Mouse (Mus musculus): ENCODE data around the gene 3110009E18Rik. TPM values are rescaled to one million over a fixed set of nuclear protein-coding genes. Genes with fewer than 3 reads are reported as not detected.
"Not testable (repeated sequence)": the region's sequence is repeated elsewhere in the genome, so short reads cannot be mapped to it uniquely, and the experiment has no call there.

3110009E18Rik gene
- polyA plus RNA-seq, 1 experiment from 2014 or later, result 20.7 TPM

DNA sequence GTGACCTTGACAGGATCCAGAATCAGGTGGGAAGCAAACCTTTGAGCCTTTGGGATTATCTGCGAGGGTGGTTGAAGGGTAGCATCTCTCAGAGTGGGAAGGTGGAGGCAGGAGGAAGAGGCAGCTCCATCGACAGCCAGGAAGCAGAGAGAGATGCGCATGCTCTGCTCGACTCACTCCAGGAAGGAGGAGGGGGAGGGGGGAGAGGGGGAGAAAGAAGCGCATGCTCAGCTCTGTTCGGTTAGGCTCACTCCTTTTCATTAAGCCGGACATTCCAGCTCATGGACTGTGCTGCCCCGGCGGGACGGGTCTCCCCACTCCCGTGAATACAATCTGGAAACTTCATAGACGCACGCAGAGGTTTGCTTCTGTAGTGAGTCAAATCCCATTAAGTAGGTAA is 34.3 kb upstream of the 3110009E18Rik start:
- Histone ChIP-seq H3K27me3 (replicated peaks; ENCODE audit: low read depth, poor library complexity, severe bottlenecking) (no peaks in the 10 kb centered on the region), H3K4me3 (no peak overlapping the region), H3K27ac (replicated peaks) (no peak overlapping the region), H3K4me1 (peaks cover 33% of the 10 kb centered on the region), H3K9me3 (no peaks in the 10 kb centered on the region), H3K36me3 (replicated peaks) (no peaks in the 10 kb centered on the region)
- 77% methylated on average over 13 of the region's 13 CpGs for WGBS
- peak; percentile 21 for DNase-seq (ENCODE audit: low spot score)

DNA sequence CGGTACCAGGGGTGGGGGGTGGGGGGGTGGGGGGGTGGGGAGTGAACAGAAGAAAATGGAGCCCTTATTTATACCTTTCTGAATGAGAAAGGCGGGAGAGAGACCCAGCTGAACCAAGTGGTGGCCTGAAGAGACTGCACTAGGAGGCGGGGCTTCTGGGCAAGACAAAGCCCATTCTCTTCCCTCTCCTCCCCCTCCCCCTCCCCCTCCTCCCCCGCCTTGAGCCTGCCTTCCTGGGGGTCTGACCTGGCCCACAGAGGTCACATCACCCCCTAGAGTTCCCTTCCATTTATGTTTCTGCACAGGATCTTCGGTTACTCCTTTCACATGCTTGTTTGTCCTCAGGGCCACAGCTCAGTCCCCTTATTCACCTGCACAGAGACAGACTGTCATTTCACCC is 31.8 kb upstream of the 3110009E18Rik start:
- no peak overlapping the region; the same call in 1 of the 2 replicates for H3K27ac ChIP-seq (replicated peaks)
- no peak overlapping the region for H3K4me3 ChIP-seq
- H3K27me3 ChIP-seq (replicated peaks; ENCODE audit: low read depth, poor library complexity, severe bottlenecking), result no peaks in the 10 kb centered on the region
- DNase-seq (ENCODE audit: low spot score), result peak; percentile 44
- H3K36me3 ChIP-seq (replicated peaks), result no peaks in the 10 kb centered on the region
- H3K9me3 ChIP-seq, result no peaks in the 10 kb centered on the region
- peaks cover 17% of the 10 kb centered on the region for H3K4me1 ChIP-seq
- 2% methylated on average over 5 of the region's 5 CpGs for WGBS

DNA sequence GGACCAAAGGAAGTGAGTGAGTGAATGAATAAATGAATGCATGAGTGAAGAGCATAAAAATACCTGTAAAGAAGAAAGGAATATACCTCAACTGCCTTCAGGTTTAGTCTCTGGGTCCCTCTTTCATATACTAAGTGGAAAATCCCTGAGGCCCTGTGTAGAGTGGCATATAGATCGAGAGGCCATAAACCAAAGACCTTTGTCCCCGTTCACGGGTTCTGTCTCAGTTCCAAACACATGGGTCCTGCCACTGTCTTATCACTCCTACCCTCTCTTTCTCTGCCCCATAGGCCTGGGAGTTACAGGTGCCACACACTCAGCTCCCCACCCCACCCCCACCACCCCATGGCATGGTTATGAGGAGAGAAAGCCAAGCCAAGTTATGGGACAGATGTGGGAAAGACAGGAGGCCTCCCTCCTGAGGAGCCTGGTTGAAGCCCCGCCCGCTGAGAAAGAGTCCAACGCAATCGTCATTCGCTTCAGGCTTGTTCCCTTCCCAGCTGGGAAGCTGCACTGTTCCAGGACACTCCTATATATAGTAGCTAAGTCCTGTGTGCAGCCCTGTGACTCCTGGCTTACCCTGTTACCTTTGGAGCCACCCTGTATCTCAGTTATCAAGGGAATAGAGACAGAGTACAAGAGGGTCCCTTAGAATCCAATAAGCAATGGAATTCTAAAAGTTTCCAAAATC is 30.0 kb upstream of the 3110009E18Rik start:
- H3K9me3 ChIP-seq, result no peaks in the 10 kb centered on the region
- DNase-seq (ENCODE audit: low spot score), result no peak
- 79% methylated on average over 8 of the region's 8 CpGs for WGBS

DNA sequence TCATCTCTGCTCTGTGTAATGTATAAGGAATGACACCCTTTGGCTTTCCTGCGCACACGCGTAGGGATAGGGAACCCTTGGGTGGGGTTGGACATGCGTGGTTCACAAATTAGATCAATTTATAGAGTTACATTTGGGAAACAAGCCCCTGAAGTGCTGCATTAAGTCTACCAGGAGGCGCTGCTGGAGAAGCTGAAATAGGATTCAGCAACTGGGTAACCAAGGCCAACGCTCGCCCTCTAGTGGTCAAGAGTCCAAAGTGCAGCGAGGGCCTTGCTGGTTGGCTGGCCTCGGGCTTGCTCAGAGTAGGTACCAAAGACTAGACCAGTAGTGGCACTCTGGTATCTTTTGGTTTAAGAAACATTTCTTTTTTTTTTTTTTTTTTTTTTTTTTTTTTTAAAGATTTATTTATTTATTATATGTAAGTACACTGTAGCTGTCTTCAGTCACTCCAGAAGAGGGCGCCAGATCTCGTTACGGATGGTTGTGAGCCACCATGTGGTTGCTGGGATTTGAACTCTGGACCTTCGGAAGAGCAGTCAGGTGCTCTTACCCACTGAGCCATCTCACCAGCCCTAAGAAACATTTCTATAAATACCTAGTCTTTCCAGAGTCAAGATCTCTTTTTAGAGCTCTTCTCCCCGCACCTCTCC is 27.4 kb upstream of the 3110009E18Rik start:
- DNase-seq (ENCODE audit: low spot score), result peak; percentile 86
- not testable (repeated sequence) for H3K27me3 ChIP-seq (replicated peaks; ENCODE audit: low read depth, poor library complexity, severe bottlenecking); H3K9me3 ChIP-seq; H3K27ac ChIP-seq (replicated peaks); H3K4me3 ChIP-seq; H3K36me3 ChIP-seq (replicated peaks)
- peaks cover 10% of the 10 kb centered on the region for H3K4me1 ChIP-seq
- WGBS, result 58% methylated on average over 13 of the region's 14 CpGs

More for the DNA sequence above, 30.0 kb upstream of the 3110009E18Rik start:
- Histone ChIP-seq H3K27ac (replicated peaks) (no peak overlapping the region), H3K36me3 (replicated peaks) (no peaks in the 10 kb centered on the region), H3K4me1 (peaks cover 16% of the 10 kb centered on the region), H3K27me3 (replicated peaks; ENCODE audit: low read depth, poor library complexity, severe bottlenecking) (no peaks in the 10 kb centered on the region), H3K4me3 (no peak overlapping the region)

DNA sequence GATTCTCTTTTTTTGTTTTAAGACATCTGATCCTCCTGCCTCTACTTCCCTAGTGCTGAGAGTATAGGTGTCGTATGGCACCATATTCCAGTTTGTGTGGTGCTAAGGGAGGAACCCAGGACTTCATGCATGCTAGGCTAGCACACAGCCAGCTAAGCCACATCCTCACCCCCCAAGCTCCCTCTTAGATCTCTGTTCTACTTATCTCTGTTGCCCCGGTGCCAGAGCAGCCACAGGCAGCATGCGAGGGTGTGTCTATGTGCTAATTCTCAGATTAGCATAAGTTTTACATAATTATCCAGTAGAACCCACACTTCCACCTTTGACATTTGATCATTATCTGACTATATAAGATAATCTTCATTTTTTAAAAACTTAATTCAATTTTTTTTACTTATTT is 26.1 kb upstream of the 3110009E18Rik start:
- 81% methylated on average over 3 of the region's 3 CpGs for WGBS
- no peak for DNase-seq (ENCODE audit: low spot score)
- Histone ChIP-seq H3K4me3 (no peak overlapping the region), H3K36me3 (replicated peaks) (no peaks in the 10 kb centered on the region), H3K27ac (replicated peaks) (no peak overlapping the region), H3K27me3 (replicated peaks; ENCODE audit: low read depth, poor library complexity, severe bottlenecking) (no peaks in the 10 kb centered on the region), H3K9me3 (no peaks in the 10 kb centered on the region), H3K4me1 (no peaks in the 10 kb centered on the region)

DNA sequence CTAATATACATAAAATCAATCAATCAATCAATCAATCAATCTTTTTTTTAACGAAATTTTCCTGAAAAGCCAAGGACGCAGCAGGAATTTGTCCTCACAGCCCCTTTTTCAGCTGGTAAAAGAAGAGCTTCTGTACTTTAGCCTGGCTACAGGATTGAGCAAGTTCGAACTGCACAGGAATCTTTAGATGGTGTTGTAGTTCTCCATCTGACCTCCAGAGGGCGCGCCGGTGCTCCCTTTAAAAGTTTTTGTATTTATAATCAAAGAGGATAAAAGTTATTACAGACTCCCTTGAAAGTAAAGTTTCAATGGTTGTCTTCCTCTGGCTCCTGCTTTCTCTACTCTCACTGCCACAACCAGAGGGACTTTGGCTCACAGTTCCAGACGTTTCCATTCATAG is 22.7 kb upstream of the 3110009E18Rik start:
- H3K4me3 ChIP-seq, result no peak overlapping the region
- H3K9me3 ChIP-seq, result no peaks in the 10 kb centered on the region
- peak; percentile 60 for DNase-seq (ENCODE audit: low spot score)
- H3K4me1 ChIP-seq, result no peaks in the 10 kb centered on the region
- H3K27ac ChIP-seq (replicated peaks), result no peak overlapping the region
- no peaks in the 10 kb centered on the region for H3K27me3 ChIP-seq (replicated peaks; ENCODE audit: low read depth, poor library complexity, severe bottlenecking)
- 15% methylated on average over 7 of the region's 7 CpGs for WGBS
- H3K36me3 ChIP-seq (replicated peaks), result no peaks in the 10 kb centered on the region

DNA sequence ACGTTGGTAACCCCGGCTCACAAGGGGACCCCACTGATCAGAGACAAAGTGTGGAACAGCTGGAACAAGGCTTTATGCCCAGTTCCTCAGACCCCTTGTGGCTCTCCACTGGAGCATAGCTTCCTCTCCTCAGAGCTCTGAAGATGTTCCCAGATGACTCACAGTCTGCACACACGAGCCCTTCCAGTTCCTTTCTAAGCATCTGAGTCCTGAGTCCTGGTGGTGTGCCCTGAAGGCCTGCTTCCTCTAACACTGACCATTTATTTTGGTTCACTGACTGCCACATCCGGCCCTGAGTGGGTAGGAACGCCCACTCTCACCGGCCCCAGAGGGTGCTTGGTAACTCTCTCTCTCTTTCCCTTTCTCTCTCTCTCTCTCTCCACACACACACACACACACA is 21.5 kb upstream of the 3110009E18Rik start:
- WGBS, result 60% methylated on average over 6 of the region's 6 CpGs
- no peak for DNase-seq (ENCODE audit: low spot score)
- Histone ChIP-seq H3K4me3 (no peak overlapping the region), H3K27me3 (replicated peaks; ENCODE audit: low read depth, poor library complexity, severe bottlenecking) (no peaks in the 10 kb centered on the region), H3K36me3 (replicated peaks) (no peaks in the 10 kb centered on the region), H3K4me1 (no peaks in the 10 kb centered on the region), H3K9me3 (no peaks in the 10 kb centered on the region), H3K27ac (replicated peaks) (no peak overlapping the region; the same call in 1 of the 2 replicates)

DNA sequence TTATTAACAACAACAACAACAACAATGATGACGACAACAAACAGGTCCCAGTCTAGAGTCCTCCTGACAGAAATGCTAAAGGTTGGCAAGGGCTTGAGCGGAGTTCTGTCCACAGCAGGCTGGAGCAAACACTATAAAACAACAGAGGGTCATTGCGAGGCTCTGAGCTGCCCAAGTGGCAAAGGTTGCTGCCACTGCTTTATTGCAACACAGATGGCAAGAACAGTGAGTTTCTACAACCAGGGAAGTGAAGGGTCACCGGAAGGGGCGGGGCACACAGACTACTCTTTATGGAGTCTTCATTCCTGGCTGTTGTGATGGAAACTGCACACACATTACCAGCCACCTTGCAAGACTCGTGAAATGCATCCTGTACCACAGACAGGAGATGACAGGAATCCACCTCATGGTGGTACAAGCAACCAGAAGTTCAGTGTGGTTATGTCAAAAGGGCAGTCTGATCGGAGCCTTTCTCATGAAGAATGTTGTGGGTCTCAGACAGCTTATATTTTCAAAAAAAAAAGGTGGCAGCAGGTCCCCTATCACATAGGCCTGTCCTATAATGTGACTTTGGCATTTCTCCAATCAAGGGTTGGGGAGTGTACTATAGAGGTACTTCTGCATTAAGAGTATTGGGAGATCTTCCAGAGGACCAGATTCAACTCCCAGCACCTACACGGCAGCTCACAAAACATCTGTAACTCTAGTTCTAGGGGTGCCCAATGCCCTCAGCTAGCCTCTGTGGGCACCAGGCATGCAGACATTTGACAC is 20.3 kb upstream of the 3110009E18Rik start:
- Histone ChIP-seq H3K36me3 (replicated peaks) (no peaks in the 10 kb centered on the region), H3K9me3 (no peaks in the 10 kb centered on the region)
- WGBS, result 85% methylated on average over 8 of the region's 8 CpGs

DNA sequence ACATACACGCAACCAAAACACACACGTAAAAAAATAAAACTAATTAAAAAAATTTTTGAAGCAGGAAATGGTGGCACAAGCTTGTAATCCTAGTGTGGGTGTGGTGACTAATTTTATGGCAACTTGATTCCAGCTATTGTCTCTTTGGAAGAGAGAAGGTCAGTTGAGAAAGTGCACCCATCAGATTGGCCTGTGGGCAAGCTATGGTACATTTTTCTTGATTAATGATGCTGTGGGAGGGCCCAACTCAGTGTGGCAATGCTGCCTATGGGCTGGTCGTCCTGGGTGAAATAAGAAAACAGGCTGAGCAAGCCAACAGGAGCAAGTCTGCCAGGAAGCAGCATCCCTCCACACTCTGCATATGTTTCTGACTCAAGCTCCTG is 19.8 kb upstream of the 3110009E18Rik start:
- Histone ChIP-seq H3K4me1 (no peaks in the 10 kb centered on the region), H3K9me3 (no peaks in the 10 kb centered on the region), H3K27ac (replicated peaks) (no peak overlapping the region), H3K36me3 (replicated peaks) (no peaks in the 10 kb centered on the region), H3K4me3 (no peak overlapping the region), H3K27me3 (replicated peaks; ENCODE audit: low read depth, poor library complexity, severe bottlenecking) (no peaks in the 10 kb centered on the region)
- 86% methylated on average over 3 of the region's 3 CpGs for WGBS
- DNase-seq (ENCODE audit: low spot score), result no peak

More for the DNA sequence above, 20.3 kb upstream of the 3110009E18Rik start:
- H3K4me3 ChIP-seq, result no peak overlapping the region
- no peak overlapping the region for H3K27ac ChIP-seq (replicated peaks)
- no peaks in the 10 kb centered on the region for H3K27me3 ChIP-seq (replicated peaks; ENCODE audit: low read depth, poor library complexity, severe bottlenecking)
- DNase-seq (ENCODE audit: low spot score), result no peak
- H3K4me1 ChIP-seq, result no peaks in the 10 kb centered on the region

DNA sequence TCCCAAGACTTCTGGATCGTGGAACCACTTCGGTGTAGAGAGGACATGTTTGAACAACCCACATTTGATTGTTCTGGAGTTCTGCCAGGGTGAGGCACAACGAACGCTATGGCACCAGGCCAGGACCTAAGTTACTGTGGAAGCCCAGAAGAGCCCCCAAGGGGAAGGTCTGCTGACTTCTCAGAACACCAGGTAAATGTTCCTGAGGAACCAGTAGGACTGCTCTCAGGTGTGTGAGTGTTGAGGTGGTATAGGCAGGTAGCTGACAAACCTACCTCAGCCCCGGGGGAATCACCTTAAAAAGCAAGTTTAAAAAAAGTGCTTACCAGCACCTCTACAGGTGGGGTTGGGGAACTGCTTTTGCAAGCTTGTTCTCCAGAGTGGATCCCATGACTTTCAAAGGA is 15.4 kb upstream of the 3110009E18Rik start:
- H3K36me3 ChIP-seq (replicated peaks), result no peaks in the 10 kb centered on the region
- no peaks in the 10 kb centered on the region for H3K27me3 ChIP-seq (replicated peaks; ENCODE audit: low read depth, poor library complexity, severe bottlenecking)
- 87% methylated on average over 5 of the region's 5 CpGs for WGBS
- no peaks in the 10 kb centered on the region for H3K9me3 ChIP-seq
- no peak for DNase-seq (ENCODE audit: low spot score)
- H3K4me1 ChIP-seq, result no peaks in the 10 kb centered on the region
- H3K4me3 ChIP-seq, result no peak overlapping the region
- H3K27ac ChIP-seq (replicated peaks), result no peak overlapping the region

DNA sequence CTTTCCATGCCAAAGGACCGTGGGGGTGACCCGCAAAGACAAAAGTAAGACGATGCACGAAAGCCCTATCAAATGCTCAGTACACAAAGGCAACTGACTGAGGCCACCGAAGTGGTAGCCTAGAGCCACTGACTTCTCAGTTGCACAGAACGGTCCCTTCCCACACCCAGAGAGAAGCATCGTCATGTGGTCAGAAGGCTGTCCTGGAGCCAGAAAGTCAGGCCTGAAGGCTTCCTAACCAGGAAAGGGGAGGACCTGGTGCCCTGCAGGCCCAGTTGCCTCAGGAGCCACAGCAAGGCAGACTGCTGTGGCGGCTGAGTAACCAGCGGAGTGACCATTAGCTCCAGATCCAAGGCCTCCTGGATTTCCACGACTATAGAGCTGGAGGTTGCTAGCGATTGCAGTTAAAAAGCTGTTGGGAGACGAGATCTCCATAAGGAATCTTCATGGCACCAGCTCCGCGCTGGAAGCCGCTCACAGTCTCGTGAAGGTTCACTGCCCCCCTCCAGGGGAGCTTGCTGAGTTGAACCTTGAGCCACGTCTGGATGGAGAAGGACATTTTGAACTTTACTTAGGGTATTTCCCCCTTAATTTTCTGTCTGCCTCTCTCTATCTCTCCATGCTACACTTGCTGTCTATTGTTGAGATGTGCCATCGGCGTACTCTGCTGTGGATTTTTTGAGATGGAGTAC is 11.1 kb upstream of the 3110009E18Rik start:
- WGBS, result 89% methylated on average over 19 of the region's 19 CpGs
- Histone ChIP-seq H3K36me3 (replicated peaks) (peaks cover 35% of the 10 kb centered on the region), H3K9me3 (peaks cover 7% of the 10 kb centered on the region; the same call in 1 of the 2 replicates), H3K4me1 (no peaks in the 10 kb centered on the region), H3K4me3 (no peak overlapping the region), H3K27me3 (replicated peaks; ENCODE audit: low read depth, poor library complexity, severe bottlenecking) (no peaks in the 10 kb centered on the region), H3K27ac (replicated peaks) (no peak overlapping the region)
- no peak for DNase-seq (ENCODE audit: low spot score)

DNA sequence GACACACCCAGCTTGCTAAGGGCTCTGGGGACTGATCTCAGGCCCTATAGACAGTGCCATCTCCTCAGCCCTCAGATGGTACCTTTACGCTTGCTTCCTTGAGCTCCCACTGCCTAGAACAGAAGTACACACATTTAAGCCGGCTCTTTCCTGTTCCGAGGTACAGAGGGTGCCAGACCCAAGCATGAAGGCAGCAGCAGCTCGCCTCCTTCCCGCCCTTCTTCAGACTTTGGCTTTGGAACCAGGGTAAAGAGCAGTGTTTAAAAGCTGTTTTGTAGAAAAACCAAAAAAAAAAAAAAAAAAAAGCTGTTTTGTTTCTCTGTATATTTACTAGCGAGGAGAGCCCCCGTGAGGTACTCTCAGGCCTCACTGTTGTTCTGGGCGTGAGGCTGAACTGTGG is 9.2 kb upstream of the 3110009E18Rik start:
- Histone ChIP-seq H3K27me3 (replicated peaks; ENCODE audit: low read depth, poor library complexity, severe bottlenecking) (no peaks in the 10 kb centered on the region), H3K4me1 (no peaks in the 10 kb centered on the region)
- WGBS, result 87% methylated on average over 8 of the region's 8 CpGs

More for the DNA sequence above, 9.2 kb upstream of the 3110009E18Rik start:
- DNase-seq (ENCODE audit: low spot score), result no peak
- peaks cover 53% of the 10 kb centered on the region for H3K36me3 ChIP-seq (replicated peaks)
- H3K27ac ChIP-seq (replicated peaks), result no peak overlapping the region
- peaks cover 7% of the 10 kb centered on the region; the same call in 1 of the 2 replicates for H3K9me3 ChIP-seq
- H3K4me3 ChIP-seq, result no peak overlapping the region

All from embryonic facial prominence, embryonic 10.5 days (tissue).